Mouse (Mus musculus) spleen, adult 2 months (tissue): ENCODE data around the gene Gdpd5.

Source experiments
- CTCF ChIP-seq: fragments of 200-500 bp; IDR thresholded peaks from 2 replicates; pipeline ENCODE4 v1.5.1; 2011; ENCODE audit warnings: mild to moderate bottlenecking, inconsistent platforms; ENCODE audit not compliant: insufficient read depth, insufficient read length, insufficient replicate concordance; ENCODE audit errors: extremely low read depth
- POLR2A ChIP-seq: fragments of 200-500 bp; IDR thresholded peaks from 2 replicates; pipeline ENCODE4 v1.6.1; 2011; ENCODE audit warnings: low read depth, low read length, inconsistent platforms

- no peak for TF ChIP-seq POLR2A
- TF ChIP-seq CTCF, result no peak
These were observed 30.0 kb upstream of the Gdpd5 start for GRCm38 (mm10) chr7:99351104-99351801.
